Mouse (Mus musculus) midbrain, embryonic 15.5 days (tissue): Measurements from ENCODE around the gene Ccdc7a. TPM values are rescaled to one million over a fixed set of nuclear protein-coding genes. Genes with fewer than 3 reads are reported as not detected.

Experiments
- ATAC-seq: fragments of 200-750 bp; cut with Nextera tagmentation; replicated peaks from 2 replicates; pipeline ENCODE4 v1.8.0; 2017; ENCODE audit warnings: moderate TSS enrichment
- H3K27ac ChIP-seq: fragments of 300-500 bp; sonication (generic); 2 replicates; pipeline ENCODE4 v1.5.1; 2015; ENCODE audit warnings: mild to moderate bottlenecking, inconsistent platforms
- H3K27me3 ChIP-seq: fragments of 300-500 bp; sonication (generic); replicated peaks from 2 replicates; pipeline ENCODE4 v1.6.1; 2015; ENCODE audit warnings: inconsistent platforms
- H3K36me3 ChIP-seq: fragments of 300-500 bp; sonication (generic); replicated peaks from 2 replicates; pipeline ENCODE4 v1.6.1; 2015; ENCODE audit warnings: inconsistent platforms
- H3K4me1 ChIP-seq: fragments of 300-500 bp; sonication (generic); 2 replicates; pipeline ENCODE4 v1.6.1; 2015; ENCODE audit warnings: inconsistent platforms
- H3K4me2 ChIP-seq: fragments of 300-500 bp; sonication (generic); 2 replicates; pipeline ENCODE4 v1.6.1; 2015; ENCODE audit warnings: inconsistent platforms, mild to moderate bottlenecking, moderate library complexity
- H3K4me3 ChIP-seq: fragments of 300-500 bp; sonication (generic); 2 replicates; pipeline ENCODE4 v1.5.1; 2015; ENCODE audit warnings: mild to moderate bottlenecking, inconsistent platforms
- H3K9ac ChIP-seq: fragments of 300-500 bp; sonication (generic); 2 replicates; pipeline ENCODE4 v1.6.1; 2015; ENCODE audit warnings: mild to moderate bottlenecking, inconsistent platforms
- H3K9me3 ChIP-seq: fragments of 300-500 bp; sonication (generic); 2 replicates; pipeline ENCODE4 v1.6.1; 2016; ENCODE audit warnings: inconsistent platforms
- WGBS: fragments of 180-500 bp; shearing (Covaris S2); methylation state at CpG from one replicate; pipeline ENCODE4 v1.1.7; 2015; ENCODE audit warnings: mixed read lengths; 5-methylcytosine and 5-hydroxymethylcytosine counted together
- polyA plus RNA-seq: library from polyadenylated mRNA; unstranded; fragments of >200 nt; fragmentation: Nextera tagmentation; extraction: Ambion mirVana; gene quantifications from 2 replicates; pipeline ENCODE4 v1.2.1, GENCODE M21; 2015

Ccdc7a gene
- polyA plus RNA-seq, 1 experiment from 2014 or later = not detected

DNA sequence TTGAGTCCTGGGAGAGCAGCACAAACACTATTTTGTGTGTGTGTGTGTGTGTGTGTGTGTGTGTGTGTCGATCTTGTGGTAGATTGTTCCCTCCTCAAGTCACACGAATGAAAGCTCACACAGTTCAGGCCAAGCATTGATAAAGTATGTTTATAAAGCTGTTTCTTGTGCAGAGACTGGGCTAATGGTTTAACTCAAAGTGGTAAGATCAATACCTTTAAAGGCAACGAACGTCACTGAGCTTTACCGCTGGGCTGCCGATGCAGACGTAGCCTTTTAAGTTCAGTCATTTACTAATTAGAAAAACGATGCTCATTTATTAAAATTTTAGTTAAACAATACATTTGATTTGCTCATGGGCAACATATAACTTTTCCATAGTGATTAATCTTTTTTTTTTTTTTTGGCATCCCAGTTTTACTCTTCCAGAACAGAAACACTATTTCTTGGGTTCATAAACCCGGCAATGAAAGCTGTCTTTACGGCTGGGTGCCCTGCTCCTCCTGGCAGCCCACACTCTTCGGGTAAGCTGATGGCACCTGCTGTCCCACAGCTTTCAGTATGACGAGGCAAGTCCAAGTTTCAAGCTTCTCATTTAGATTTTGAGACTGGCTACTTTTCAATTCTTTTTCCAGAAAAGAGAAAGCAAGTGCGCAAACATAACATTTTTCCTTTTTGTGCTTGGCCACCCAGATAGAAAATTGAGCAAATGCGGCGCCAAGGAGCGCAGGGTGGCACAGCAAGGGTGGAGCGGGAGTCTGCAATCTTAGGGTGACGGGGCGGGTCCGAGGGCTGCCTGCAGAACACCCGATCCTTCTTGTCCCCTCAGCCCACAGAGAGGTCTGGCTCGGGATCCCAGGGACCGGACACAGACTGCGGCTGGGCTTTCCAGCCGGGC is 380.5 kb downstream of the Ccdc7a start:
- peak; percentile 61 for ATAC-seq
- Histone ChIP-seq H3K9ac (peak overlapping the region; percentile 89), H3K4me2 (peak overlapping the region; percentile 56), H3K4me1 (peaks cover 20% of the 10 kb centered on the region), H3K4me3 (peak overlapping the region; percentile 98), H3K36me3 (no peaks in the 10 kb centered on the region), H3K27me3 (no peaks in the 10 kb centered on the region), H3K9me3 (no peaks in the 10 kb centered on the region), H3K27ac (peak overlapping the region; percentile 99)
- WGBS = 5% methylated on average over 25 of the region's 25 CpGs

Other genes with a start within 250 kb of the Ccdc7a start
- not detected in 2 replicates for gene Ccdc7b, start 1.6 kb upstream of the Ccdc7a start, polyA plus RNA-seq
- gene Gm10999, start 66.1 kb upstream of the Ccdc7a start, polyA plus RNA-seq = not detected in 2 replicates
- gene 2610044O15Rik8, start 168.9 kb upstream of the Ccdc7a start, polyA plus RNA-seq = 26.0 and 30.7 TPM in 2 replicates